Mouse (Mus musculus) stomach, postnatal 0 days (tissue): ENCODE results near the gene Abcc8.

Source experiments
- CTCF ChIP-seq: IDR thresholded peaks from 2 replicates; pipeline ENCODE4 v1.5.1; 2016; ENCODE audit warnings: antibody characterized with exemption, low read depth, mild to moderate bottlenecking, moderate library complexity
- EP300 ChIP-seq: optimal IDR thresholded peaks from 2 replicates; pipeline ENCODE3; 2016; ENCODE audit warnings: antibody characterized with exemption

DNA sequence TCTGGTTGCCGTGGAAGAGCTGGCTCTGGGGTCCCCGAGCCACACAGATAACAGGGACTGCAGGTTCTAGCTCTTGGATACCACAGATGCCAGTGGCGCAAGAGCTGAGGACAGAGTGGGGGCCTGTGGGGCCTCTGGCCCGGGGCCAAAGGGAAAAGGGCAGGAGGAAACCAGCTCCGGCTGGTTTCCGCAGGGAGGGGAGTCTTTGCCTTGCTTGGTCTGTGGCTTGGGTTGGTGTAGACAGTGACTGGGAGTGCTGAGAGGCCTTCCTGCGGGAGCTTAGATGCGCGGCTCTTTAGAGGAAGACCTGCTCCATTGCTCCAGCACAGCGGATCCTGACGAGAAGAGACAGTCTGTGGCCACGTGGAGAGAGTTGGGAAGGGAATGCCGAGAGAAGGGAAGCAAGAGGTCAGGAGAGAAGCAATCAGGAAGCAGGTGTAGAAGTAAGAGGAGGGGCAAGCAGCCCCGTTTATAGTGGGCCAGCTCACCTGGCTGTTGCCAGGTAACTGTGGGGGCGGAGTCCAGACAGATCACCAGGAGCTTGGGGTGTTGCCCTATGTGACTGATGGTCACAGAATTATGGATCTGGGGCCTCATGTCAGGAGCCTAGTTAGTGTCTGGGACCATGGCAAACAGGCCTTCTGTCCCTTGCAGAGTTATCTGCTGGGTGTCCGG is 94.9 kb downstream of the Abcc8 start:
- no peak for TF ChIP-seq CTCF
- no peak for TF ChIP-seq EP300
